Mouse (Mus musculus) mouse embryonic stem cell (cell line): ENCODE measurements around the gene Spcs2.

Experiments
- in situ Hi-C, 2 experiments: fragments of 300-500 bp; cut with MboI; formaldehyde crosslinking; loops; 1 replicate in 1 of 2; 3 replicates in 1 of 2; pipeline ENCODE4 v1.14.3; 2019 to 2020; ENCODE audit warnings: low sequenced_read_pairs in 2 of 2, low pct_unique_long_range_greater_than_20kb in 1 of 2, mixed read lengths in 1 of 2; ENCODE audit not compliant: unreplicated experiment in 1 of 2

Spcs2 gene

GRCm38 (mm10) chr7:99797261-99797660 is 66.0 kb downstream of the Spcs2 start:
- in situ Hi-C loops, result loop anchor here (10.0 kb wide), 2 partner anchors 182 to 302 kb away; no protein-coding TSS in a partner anchor

DNA sequence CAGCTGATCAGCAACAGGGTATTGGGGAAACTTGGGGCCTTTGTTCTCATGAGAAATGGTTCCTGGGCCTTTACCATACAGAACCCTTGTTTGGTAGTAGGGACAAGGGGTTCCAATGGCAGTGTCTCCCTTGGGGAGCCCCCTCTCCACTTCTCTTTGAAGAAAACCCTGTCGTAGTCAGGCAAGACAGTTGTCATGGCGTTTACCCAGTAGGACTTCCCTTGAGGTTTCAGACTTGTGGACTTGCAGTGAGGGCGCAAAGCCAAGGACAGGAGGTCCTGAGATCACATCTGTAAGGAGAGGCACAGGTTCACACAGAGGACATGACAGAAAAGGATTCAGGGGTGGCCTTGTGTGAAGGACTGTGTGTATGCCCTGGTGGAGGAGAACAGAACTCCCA is 66.8 kb downstream of the Spcs2 start:
- in situ Hi-C loops, result loop anchor here (10.0 kb wide), 2 partner anchors 182 to 302 kb away; no protein-coding TSS in a partner anchor

DNA sequence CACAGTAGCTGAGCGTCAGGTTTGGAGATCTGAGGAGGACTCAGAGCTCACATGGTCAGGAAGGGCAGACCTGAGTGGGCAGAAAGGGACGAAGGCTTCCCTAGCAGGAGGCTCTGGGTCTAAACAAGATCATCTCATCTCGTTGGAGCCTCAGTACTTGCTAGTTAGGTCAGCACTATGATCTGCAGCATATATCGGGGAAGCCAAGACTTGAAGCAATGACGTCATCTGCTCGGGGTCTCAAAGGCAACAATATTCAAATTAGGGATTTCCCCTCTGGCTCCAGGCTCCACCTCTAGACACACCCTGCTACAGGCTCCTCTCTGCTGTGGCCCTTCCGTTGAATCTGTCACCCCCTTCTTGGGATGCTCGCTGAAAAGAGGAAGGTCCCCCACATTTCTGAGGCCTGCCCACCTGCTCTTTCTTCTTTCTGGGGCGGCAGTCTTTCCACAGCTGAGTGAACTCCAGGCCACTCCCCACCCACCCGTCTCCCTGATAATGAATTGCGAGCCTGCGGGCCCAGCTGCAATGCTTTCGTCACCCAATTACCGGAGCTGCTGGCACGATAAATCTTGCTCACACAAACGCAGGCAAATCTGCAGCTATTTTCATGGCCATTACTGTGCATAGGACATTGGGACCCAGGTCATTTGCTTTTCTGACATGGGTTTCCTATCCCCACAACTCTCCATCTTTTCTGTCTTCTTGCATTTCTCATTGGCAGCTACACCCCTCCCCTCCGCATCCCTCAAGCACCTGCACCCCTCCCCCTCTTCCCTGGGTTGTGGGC is 67.9 kb downstream of the Spcs2 start:
- in situ Hi-C loops, result loop anchor here (10.0 kb wide), 2 partner anchors 181 to 301 kb away; no protein-coding TSS in a partner anchor

DNA sequence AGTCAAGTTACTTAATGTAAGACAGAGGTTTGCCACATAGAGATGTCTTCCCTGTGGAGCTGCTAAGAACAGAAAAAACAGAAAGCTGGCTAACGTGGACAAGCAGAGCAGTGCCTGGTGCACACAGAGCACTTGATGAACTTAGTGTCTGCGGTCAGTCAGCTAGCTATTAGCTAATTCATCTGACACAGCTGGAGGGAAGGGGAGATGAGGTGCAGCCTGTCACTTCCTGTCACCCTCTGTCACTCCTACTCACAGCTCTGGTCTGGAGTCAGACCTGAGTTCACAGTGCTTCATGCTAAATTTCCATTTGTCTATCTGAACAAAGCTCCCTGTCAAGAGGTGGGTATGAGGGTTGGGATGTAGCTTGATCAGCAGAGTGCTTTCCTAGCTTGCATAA is 69.2 kb downstream of the Spcs2 start:
- in situ Hi-C loops, result loop anchor here (5.0 to 10.0 kb wide), 3 partner anchors 162 to 299 kb away; no protein-coding TSS in a partner anchor

GRCm38 (mm10) chr7:99790816-99791215 is 72.4 kb downstream of the Spcs2 start:
- in situ Hi-C loops, result loop anchor here (5.0 to 10.0 kb wide), 3 partner anchors 159 to 296 kb away; no protein-coding TSS in a partner anchor

DNA sequence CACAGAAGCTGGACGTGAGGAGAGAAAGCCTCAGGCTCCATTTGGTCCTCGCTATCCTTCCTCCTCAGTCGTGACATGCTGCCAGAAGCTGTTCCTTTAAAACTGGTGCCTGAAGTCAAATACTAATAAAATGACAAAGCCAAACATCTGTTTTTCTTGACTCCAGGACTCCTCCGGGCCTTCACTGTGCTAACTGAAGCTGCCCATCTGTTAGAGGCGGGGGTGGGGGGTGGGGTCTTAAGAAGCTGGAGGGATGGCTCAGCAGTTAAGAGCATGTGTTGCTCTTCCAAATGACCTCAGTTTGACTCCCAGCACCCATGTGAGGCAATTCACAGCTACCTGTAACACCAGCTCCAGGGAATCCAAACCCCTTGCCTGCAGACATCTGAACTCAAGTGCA is 74.7 kb downstream of the Spcs2 start:
- in situ Hi-C loops, result no loop called here

GRCm38 (mm10) chr7:99787935-99788334 is 75.3 kb downstream of the Spcs2 start:
- in situ Hi-C loops, result no loop called here
